Mouse (Mus musculus): ENCODE data around the gene Abcc6.

GRCm38 (mm10) chr7:46029299-46030144 is 580 bp downstream of the Abcc6 start:
- TF ChIP-seq CTCF (IDR thresholded peaks at IDR 0.05; ENCODE audit: low read depth) (peak; percentile 20; the same call in 1 of the 2 replicates), EP300 (IDR thresholded peaks at IDR 0.05; ENCODE audit: low read depth) (no peak)
